Mouse (Mus musculus): Measurements from ENCODE around the gene Cyp26b1. TPM values are rescaled to one million over a fixed set of nuclear protein-coding genes. Genes with fewer than 3 reads are reported as not detected.

The Cyp26b1 gene
- total and polyA plus RNA-seq, 3 experiments = not detected

DNA sequence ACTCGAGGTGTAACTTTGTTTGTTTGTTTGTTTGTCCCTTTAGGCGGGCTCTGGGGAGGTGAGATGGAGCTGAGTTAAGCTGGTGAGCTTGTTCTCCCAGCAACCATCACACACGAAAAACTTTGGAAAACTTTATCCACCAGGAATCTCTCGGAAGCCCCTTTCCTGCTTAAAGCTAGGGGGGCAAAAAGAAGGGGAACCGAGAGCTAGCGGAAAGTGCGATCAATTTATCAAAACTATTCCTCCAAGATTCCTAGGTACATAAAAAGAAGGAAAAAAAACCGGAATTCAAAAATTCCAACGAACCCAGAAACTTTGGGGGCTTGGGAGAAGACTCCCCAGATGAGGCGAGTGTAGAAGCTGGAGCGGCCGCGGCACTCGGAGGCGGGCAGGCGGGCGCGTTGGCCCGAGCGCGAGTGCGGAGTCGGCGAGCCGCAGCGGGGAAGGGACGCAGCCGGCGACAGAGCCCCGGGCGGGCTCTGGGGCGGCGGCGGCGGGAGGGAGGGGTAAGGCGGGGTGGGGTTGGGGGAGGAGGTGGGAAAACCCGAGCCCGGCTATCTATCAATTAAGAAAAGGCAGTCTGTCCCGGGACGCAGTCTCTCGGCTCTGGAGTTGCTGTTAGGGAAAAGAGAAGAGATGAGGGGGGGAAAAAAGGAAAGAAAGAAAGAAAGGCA lies 5.3 kb downstream of the Cyp26b1 start:
- no peak overlapping the region for H3K9ac ChIP-seq (ENCODE audit: insufficient read depth, low read depth)
- peaks cover 0 to 25% of the 10 kb centered on the region in 2 experiments; a peak in 3 of 4 replicates for H3K4me1 ChIP-seq (ENCODE audit: control insufficient read depth in 1 of 2, insufficient read depth in 2 of 2)
- peak overlapping the region; percentile 74 for H3K4me2 ChIP-seq (ENCODE audit: insufficient read depth, low read depth, poor library complexity, severe bottlenecking)
- in situ Hi-C loops (cut with MboI; ENCODE audit: low pct_ligation_motif_present, low pct_unique_long_range_greater_than_20kb, low sequenced_read_pairs) = loop anchor here (10.0 to 25.0 kb wide), 3 partner anchors 176 to 494 kb away; no protein-coding TSS in a partner anchor
- peaks cover 30% of the 10 kb centered on the region for H3K9me3 ChIP-seq (replicated peaks; ENCODE audit: low read length)
- no peak overlapping the region for H3K27ac ChIP-seq (ENCODE audit: insufficient read depth, low read depth)
- no peak for TF ChIP-seq ZMIZ1 (IDR thresholded peaks at IDR 0.05; ENCODE audit: low read depth, low read length)
- peaks cover 78% of the 10 kb centered on the region for H3K27me3 ChIP-seq (replicated peaks)
- DNase-seq (ENCODE audit: extremely low read depth) = no peak
- H3K4me3 ChIP-seq (replicated peaks in 1 of 3; ENCODE audit: low read depth in 2 of 3, low read length in 2 of 3, poor library complexity in 1 of 3) = no peak overlapping the region
- no peaks in the 10 kb centered on the region for H3K79me2 ChIP-seq (replicated peaks; ENCODE audit: control insufficient read depth, extremely low read depth, insufficient read depth, poor library complexity, severe bottlenecking)
- no peaks in the 10 kb centered on the region for H3K36me3 ChIP-seq (replicated peaks in 1 of 2; ENCODE audit: control insufficient read depth in 1 of 2, insufficient read depth in 1 of 2, low read length in 1 of 2)
- dilution Hi-C loops (cut with MboI; ENCODE audit: extremely low pct_ligation_motif_present, extremely low pct_unique_long_range_greater_than_20kb, low sequenced_read_pairs) = no loop called here

DNA sequence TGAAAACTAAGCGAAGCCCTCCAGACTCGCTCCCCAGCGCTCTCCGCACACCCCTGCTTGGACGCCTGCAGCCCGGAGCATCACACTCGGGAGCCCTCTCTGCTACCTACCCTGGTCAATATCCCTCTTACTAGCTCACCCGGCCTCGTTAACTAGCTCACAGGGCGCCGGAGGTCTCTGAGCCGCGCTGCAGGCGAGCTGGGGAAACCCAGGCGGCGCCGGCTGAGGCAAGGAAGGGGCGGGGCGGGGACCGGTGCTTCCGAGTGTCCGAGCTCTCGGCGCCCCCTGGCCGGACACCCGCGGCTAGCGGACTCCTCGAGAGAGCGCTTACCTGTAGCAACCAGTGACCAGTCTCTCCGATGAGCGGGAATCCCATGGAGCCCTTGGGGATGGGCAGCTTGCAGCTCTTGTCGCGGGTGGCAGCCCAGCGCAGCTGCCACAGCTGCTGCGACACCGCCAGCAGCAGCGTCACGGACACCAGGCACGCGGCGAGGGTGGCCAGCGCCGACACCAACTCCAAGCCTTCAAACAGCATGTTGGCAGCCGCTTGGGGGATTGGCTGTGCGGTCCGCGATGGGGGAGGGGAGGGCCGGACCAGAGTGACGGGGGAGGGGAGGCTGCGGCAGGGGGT lies 6.1 kb downstream of the Cyp26b1 start:
- H3K4me1 ChIP-seq (ENCODE audit: control insufficient read depth in 1 of 2, insufficient read depth in 2 of 2) = peaks cover 0 to 32% of the 10 kb centered on the region in 2 experiments; a peak in 3 of 4 replicates
- H3K27ac ChIP-seq (ENCODE audit: insufficient read depth, low read depth) = no peak overlapping the region
- H3K27me3 ChIP-seq (replicated peaks) = peaks cover 79% of the 10 kb centered on the region
- peaks cover 30% of the 10 kb centered on the region for H3K9me3 ChIP-seq (replicated peaks; ENCODE audit: low read length)
- dilution Hi-C loops (cut with MboI; ENCODE audit: extremely low pct_ligation_motif_present, extremely low pct_unique_long_range_greater_than_20kb, low sequenced_read_pairs) = no loop called here
- in situ Hi-C loops (cut with MboI; ENCODE audit: low pct_ligation_motif_present, low pct_unique_long_range_greater_than_20kb, low sequenced_read_pairs) = loop anchor here (10.0 to 25.0 kb wide), 3 partner anchors 175 to 493 kb away; no protein-coding TSS in a partner anchor
- TF ChIP-seq ZKSCAN1 (IDR thresholded peaks at IDR 0.05; ENCODE audit: borderline replicate concordance, low read depth, low read length) (no peak), CTCF (conservative IDR thresholded peaks at IDR 0.05 in 1 of 2, IDR thresholded peaks at IDR 0.05 in 1 of 2; ENCODE audit: low read depth in 2 of 2, low read length in 2 of 2) (no peak), ELF1 (IDR thresholded peaks at IDR 0.05; ENCODE audit: low read depth, low read length) (0 out of 2 replicates have a peak, but pooled peaks have one; percentile 6), BHLHE40 (IDR thresholded peaks at IDR 0.05; ENCODE audit: low read depth, low read length) (peak; percentile 34; the same call in 1 of the 2 replicates), MAX (IDR thresholded peaks at IDR 0.05; ENCODE audit: low read length) (peak; percentile 40; the same call in 1 of the 2 replicates), JUN (IDR thresholded peaks at IDR 0.05; ENCODE audit: insufficient read depth, low read depth, low read length) (no peak), MAFK (IDR thresholded peaks at IDR 0.05; ENCODE audit: insufficient replicate concordance, low read length) (no peak), UBTF (IDR thresholded peaks at IDR 0.05; ENCODE audit: low read depth, low read length) (peak; percentile 77), MEF2A (IDR thresholded peaks at IDR 0.05; ENCODE audit: borderline replicate concordance, low read depth, low read length) (no peak), SIN3A (IDR thresholded peaks at IDR 0.05; ENCODE audit: low read length) (no peak), HCFC1 (IDR thresholded peaks at IDR 0.05; ENCODE audit: low read depth, low read length) (no peak), CHD2 (IDR thresholded peaks at IDR 0.05; ENCODE audit: low read length) (peak; percentile 22; the same call in 1 of the 2 replicates), TBP (conservative IDR thresholded peaks at IDR 0.05; ENCODE audit: low read depth, low read length) (no peak)
- H3K9ac ChIP-seq (ENCODE audit: insufficient read depth, low read depth) = no peak overlapping the region
- no peak for DNase-seq (ENCODE audit: extremely low read depth)
- H3K4me2 ChIP-seq (ENCODE audit: insufficient read depth, low read depth, poor library complexity, severe bottlenecking) = peak overlapping the region; percentile 74
- peak overlapping the region in 2 of 3 experiments; percentile 22 to 31 for H3K4me3 ChIP-seq (replicated peaks in 1 of 3; ENCODE audit: low read depth in 2 of 3, low read length in 2 of 3, poor library complexity in 1 of 3)
- no peaks in the 10 kb centered on the region for H3K36me3 ChIP-seq (replicated peaks in 1 of 2; ENCODE audit: control insufficient read depth in 1 of 2, insufficient read depth in 1 of 2, low read length in 1 of 2)
- no peaks in the 10 kb centered on the region for H3K79me2 ChIP-seq (replicated peaks; ENCODE audit: control insufficient read depth, extremely low read depth, insufficient read depth, poor library complexity, severe bottlenecking)
